Mouse (Mus musculus) cortical plate, adult 2 months (tissue): ENCODE results near the gene Maob. TPM values are rescaled to one million over a fixed set of nuclear protein-coding genes. Genes with fewer than 3 reads are reported as not detected.

Source experiments
- H3K27ac ChIP-seq: fragments of 200-500 bp; 2 replicates; pipeline ENCODE4 v1.5.1; 2012; ENCODE audit warnings: low read length, control low read depth, inconsistent platforms; ENCODE audit not compliant: insufficient read depth
- H3K4me1 ChIP-seq: fragments of 200-500 bp; 2 replicates; pipeline ENCODE4 v1.6.1; 2011; ENCODE audit warnings: low read length; ENCODE audit not compliant: control insufficient read depth, insufficient read depth
- H3K4me3 ChIP-seq: fragments of 200-500 bp; 2 replicates; pipeline ENCODE4 v1.5.1; 2011; ENCODE audit warnings: mild to moderate bottlenecking, low read length, control low read depth; ENCODE audit not compliant: insufficient read depth
- CTCF ChIP-seq: fragments of 200-500 bp; IDR thresholded peaks from 2 replicates; pipeline ENCODE4 v1.5.1; 2011; ENCODE audit warnings: mild to moderate bottlenecking, control low read depth, low read length; ENCODE audit not compliant: insufficient read depth; ENCODE audit errors: extremely low read depth
- POLR2A ChIP-seq: fragments of 200-500 bp; IDR thresholded peaks from 2 replicates; pipeline ENCODE4 v1.6.1; 2011; ENCODE audit warnings: mild to moderate bottlenecking, low read length, control low read depth; ENCODE audit not compliant: insufficient read depth; ENCODE audit errors: extremely low read depth
- polyA plus RNA-seq: library from polyadenylated mRNA; depleted of rRNA; stranded (reverse); fragments of >200 nt; gene quantifications from 2 replicates; pipeline ENCODE4 v1.2.3, GENCODE M21; 2012; rRNA removed

The Maob gene
- polyA plus RNA-seq, 1 experiment = 29.2 TPM

GRCm38 (mm10) chrX:16766156-16766555 lies 51.0 kb downstream of the Maob start:
- TF ChIP-seq POLR2A (no peak), CTCF (peak; percentile 27; the same call in 1 of the 2 replicates)
- no peak overlapping the region for H3K27ac ChIP-seq
- H3K4me1 ChIP-seq = no peaks in the 10 kb centered on the region
- H3K4me3 ChIP-seq = no peak overlapping the region

- TF ChIP-seq POLR2A = no peak
- no peak for TF ChIP-seq CTCF
- Histone ChIP-seq H3K27ac (no peak overlapping the region), H3K4me1 (no peaks in the 10 kb centered on the region), H3K4me3 (no peak overlapping the region)
Observed at GRCm38 (mm10) chrX:16761430-16761829, 55.7 kb downstream of the Maob start.

GRCm38 (mm10) chrX:16754761-16755160 lies 62.4 kb downstream of the Maob start:
- H3K4me1 ChIP-seq = no peaks in the 10 kb centered on the region
- H3K27ac ChIP-seq = no peak overlapping the region
- TF ChIP-seq CTCF (no peak), POLR2A (no peak)
- no peak overlapping the region for H3K4me3 ChIP-seq

GRCm38 (mm10) chrX:16748932-16749331 lies 68.2 kb downstream of the Maob start:
- Histone ChIP-seq H3K4me3 (no peak overlapping the region), H3K4me1 (no peaks in the 10 kb centered on the region), H3K27ac (no peak overlapping the region)
- no peak for TF ChIP-seq CTCF
- no peak for TF ChIP-seq POLR2A

- Histone ChIP-seq H3K4me1 (no peaks in the 10 kb centered on the region), H3K27ac (no peak overlapping the region)
Observed at GRCm38 (mm10) chrX:16714033-16714432, 103.1 kb downstream of the Maob start.

GRCm38 (mm10) chrX:16706094-16706493 lies 111.1 kb downstream of the Maob start:
- no peaks in the 10 kb centered on the region for H3K4me1 ChIP-seq
- no peak for TF ChIP-seq CTCF
- TF ChIP-seq POLR2A = no peak
- H3K4me3 ChIP-seq = no peak overlapping the region
- H3K27ac ChIP-seq = no peak overlapping the region

More at GRCm38 (mm10) chrX:16714033-16714432, 103.1 kb downstream of the Maob start:
- no peak overlapping the region for H3K4me3 ChIP-seq
- TF ChIP-seq CTCF (no peak), POLR2A (no peak)

Other genes with a start within 250 kb of the Maob start
- 16.5 and 17.6 TPM in 2 replicates for gene Maoa, start 197.7 kb downstream of the Maob start, polyA plus RNA-seq
- gene Ndp, start 94.4 kb upstream of the Maob start, polyA plus RNA-seq = 13.0 and 13.4 TPM in 2 replicates